Mouse (Mus musculus) liver, postnatal 0 days (tissue): ENCODE data around the gene Cnga4. TPM values are rescaled to one million over a fixed set of nuclear protein-coding genes. Genes with fewer than 3 reads are reported as not detected.

ENCODE experiments used
- ATAC-seq: fragments of 200-750 bp; cut with Nextera tagmentation; 2 replicates; pipeline ENCODE4 v1.8.0; 2017; ENCODE audit warnings: mild to moderate bottlenecking, moderate library complexity
- DNase-seq: peaks from one replicate; pipeline ENCODE4 v3.0.0-alpha.2; 2016
- H3K27ac ChIP-seq: fragments of 300-500 bp; sonication (generic); 2 replicates; pipeline ENCODE4 v1.5.1; 2014; ENCODE audit warnings: antibody characterized with exemption, moderate library complexity, mild to moderate bottlenecking, low read depth
- H3K27me3 ChIP-seq: fragments of 300-500 bp; sonication (generic); 2 replicates; pipeline ENCODE4 v1.6.1; 2014; ENCODE audit warnings: low read length, control low read depth, mixed read lengths; ENCODE audit not compliant: insufficient read depth
- H3K36me3 ChIP-seq: fragments of 300-500 bp; sonication (generic); replicated peaks from 2 replicates; pipeline ENCODE4 v1.6.1; 2014; ENCODE audit warnings: mild to moderate bottlenecking, control low read depth, low read length, moderate library complexity, mixed read lengths; ENCODE audit not compliant: insufficient read depth
- H3K4me1 ChIP-seq: fragments of 300-500 bp; sonication (generic); 2 replicates; pipeline ENCODE4 v1.6.1; 2014; ENCODE audit warnings: antibody characterized with exemption, mild to moderate bottlenecking, control low read depth; ENCODE audit not compliant: insufficient read depth
- H3K4me2 ChIP-seq: fragments of 300-500 bp; sonication (generic); 2 replicates; pipeline ENCODE4 v1.6.1; 2014; ENCODE audit warnings: low read depth, mild to moderate bottlenecking, low read length, moderate library complexity, mixed read lengths
- H3K4me3 ChIP-seq: fragments of 300-500 bp; sonication (generic); 2 replicates; pipeline ENCODE4 v1.5.1; 2014; ENCODE audit warnings: low read depth, low read length
- H3K9ac ChIP-seq: fragments of 300-500 bp; sonication (generic); replicated peaks from 2 replicates; pipeline ENCODE4 v1.6.1; 2014; ENCODE audit warnings: mild to moderate bottlenecking, moderate library complexity
- H3K9me3 ChIP-seq: fragments of 300-500 bp; sonication (generic); 2 replicates; pipeline ENCODE4 v1.6.1; 2016; ENCODE audit warnings: mild to moderate bottlenecking, control low read depth, low read length, mixed read lengths
- CTCF ChIP-seq: sonication (generic); IDR thresholded peaks from 2 replicates; pipeline ENCODE4 v1.5.1; 2016; ENCODE audit warnings: antibody characterized with exemption, low read depth
- EP300 ChIP-seq: IDR thresholded peaks from 2 replicates; pipeline ENCODE4 v1.6.1; 2016; ENCODE audit warnings: antibody characterized with exemption, low read depth, mild to moderate bottlenecking
- WGBS: fragments of 180-500 bp; shearing (Covaris S2); extraction: QIAGEN DNeasy Blood & Tissue Kit; methylation state at CpG from one replicate; pipeline ENCODE4 v1.1.7; 2014; ENCODE audit not compliant: insufficient replicate concordance; 5-methylcytosine and 5-hydroxymethylcytosine counted together
- polyA plus RNA-seq: library from polyadenylated mRNA; unstranded; fragments of >200 nt; fragmentation: Nextera tagmentation; extraction: Ambion mirVana; gene quantifications from 2 replicates; pipeline ENCODE4 v1.2.1, GENCODE M21; 2015

The Cnga4 gene
- polyA plus RNA-seq, 1 experiment from 2014 or later: not detected

- no peak for TF ChIP-seq CTCF
- TF ChIP-seq EP300: no peak
- 4% methylated on average over 31 of the region's 31 CpGs for WGBS
- DNase-seq (no peak), ATAC-seq (no peak)
- no peak within 1 kb of the TSS for H3K9ac ChIP-seq
- H3K4me1 ChIP-seq: no peaks in the 10 kb centered on the region
- H3K9me3 ChIP-seq: no peaks in the 10 kb centered on the region
- no peak within 1 kb of the TSS for H3K4me2 ChIP-seq
- no peak within 1 kb of the TSS for H3K4me3 ChIP-seq
- H3K27me3 ChIP-seq: peaks cover 33% of the 10 kb centered on the region
- H3K36me3 ChIP-seq: no peaks in the 10 kb centered on the region
- no peak within 1 kb of the TSS for H3K27ac ChIP-seq
Observed at GRCm38 (mm10) chr7:105425424-105426043, 21.2 kb downstream of the Cnga4 start, which contains the start of gene Cckbr. Cckbr (plus strand) TSS chr7:105425731.

- no peak overlapping the region for H3K9ac ChIP-seq
- DNase-seq (no peak), ATAC-seq (no peak)
- H3K4me2 ChIP-seq: no peak overlapping the region
- no peak overlapping the region for H3K4me3 ChIP-seq
- 1% methylated on average over 11 of the region's 11 CpGs for WGBS
- TF ChIP-seq EP300 (no peak), CTCF (no peak)
- H3K27me3 ChIP-seq: peaks cover 33% of the 10 kb centered on the region
- no peaks in the 10 kb centered on the region for H3K36me3 ChIP-seq
- H3K27ac ChIP-seq: no peak overlapping the region
- H3K4me1 ChIP-seq: no peaks in the 10 kb centered on the region
- no peaks in the 10 kb centered on the region for H3K9me3 ChIP-seq
Observed at GRCm38 (mm10) chr7:105426051-105426450, 21.7 kb downstream of the Cnga4 start.

GRCm38 (mm10) chr7:105432058-105432457 is 27.7 kb downstream of the Cnga4 start:
- H3K4me2 ChIP-seq: no peak overlapping the region
- no peak for TF ChIP-seq EP300
- no peak for TF ChIP-seq CTCF
- DNase-seq (no peak), ATAC-seq (no peak)
- H3K9ac ChIP-seq: no peak overlapping the region
- no peaks in the 10 kb centered on the region for H3K9me3 ChIP-seq
- 43% methylated on average over 1 of the region's 1 CpGs for WGBS
- no peaks in the 10 kb centered on the region for H3K4me1 ChIP-seq
- H3K27ac ChIP-seq: no peak overlapping the region
- H3K36me3 ChIP-seq: no peaks in the 10 kb centered on the region
- peaks cover 2% of the 10 kb centered on the region; the same call in 1 of the 2 replicates for H3K27me3 ChIP-seq
- no peak overlapping the region for H3K4me3 ChIP-seq

- ATAC-seq (no peak), DNase-seq (no peak)
- H3K4me2 ChIP-seq: no peak overlapping the region
- H3K9me3 ChIP-seq: no peaks in the 10 kb centered on the region
- H3K9ac ChIP-seq: no peak overlapping the region
- 76% methylated on average over 17 of the region's 17 CpGs for WGBS
- no peak overlapping the region for H3K27ac ChIP-seq
- no peaks in the 10 kb centered on the region for H3K27me3 ChIP-seq
- TF ChIP-seq CTCF (no peak), EP300 (no peak)
- H3K36me3 ChIP-seq: no peaks in the 10 kb centered on the region
- no peaks in the 10 kb centered on the region for H3K4me1 ChIP-seq
- no peak overlapping the region for H3K4me3 ChIP-seq
Observed at GRCm38 (mm10) chr7:105433859-105434258, 29.5 kb downstream of the Cnga4 start.

- ATAC-seq (no peak), DNase-seq (no peak)
- Histone ChIP-seq H3K4me2 (no peak overlapping the region), H3K9ac (no peak overlapping the region), H3K27me3 (no peaks in the 10 kb centered on the region), H3K4me3 (no peak overlapping the region), H3K27ac (no peak overlapping the region), H3K36me3 (no peaks in the 10 kb centered on the region), H3K9me3 (no peaks in the 10 kb centered on the region), H3K4me1 (no peaks in the 10 kb centered on the region)
- TF ChIP-seq CTCF (no peak), EP300 (no peak)
- 77% methylated on average over 22 of the region's 22 CpGs for WGBS
Observed at GRCm38 (mm10) chr7:105434798-105435197, 30.4 kb downstream of the Cnga4 start.

GRCm38 (mm10) chr7:105437979-105438772 is 33.8 kb downstream of the Cnga4 start:
- Histone ChIP-seq H3K4me1 (no peaks in the 10 kb centered on the region), H3K4me2 (no peak overlapping the region), H3K27me3 (no peaks in the 10 kb centered on the region), H3K36me3 (no peaks in the 10 kb centered on the region), H3K9ac (no peak overlapping the region), H3K27ac (no peak overlapping the region), H3K4me3 (no peak overlapping the region), H3K9me3 (no peaks in the 10 kb centered on the region)
- TF ChIP-seq EP300 (no peak), CTCF (no peak)
- DNase-seq (no peak), ATAC-seq (no peak)
- WGBS: 70% methylated on average over 7 of the region's 7 CpGs
